Mouse (Mus musculus) left cerebral cortex, adult 9 months (tissue): ENCODE data around the gene Eml2.
A peak's percentile ranks its signal among the peaks of the same experiment; 100 is the strongest.

Source experiments
- DNase-seq, 2 experiments: peaks; one replicate each; pipeline ENCODE4 v3.0.0; 2022; ENCODE audit warnings: low spot score in 2 of 2

Gene Eml2

GRCm38 (mm10) chr7:19229404-19229803 is 53.2 kb downstream of the Eml2 start:
- DNase-seq: no peak

- no peak for DNase-seq
Observed at GRCm38 (mm10) chr7:19230041-19230580, 53.9 kb downstream of the Eml2 start.

GRCm38 (mm10) chr7:19230899-19231298 is 54.7 kb downstream of the Eml2 start:
- DNase-seq: no peak

- no peak for DNase-seq
Observed at GRCm38 (mm10) chr7:19231849-19232248, 55.6 kb downstream of the Eml2 start.

GRCm38 (mm10) chr7:19234652-19235051 is 58.4 kb downstream of the Eml2 start:
- no peak for DNase-seq

- no peak for DNase-seq
Observed at GRCm38 (mm10) chr7:19235092-19235671, 59.0 kb downstream of the Eml2 start.

GRCm38 (mm10) chr7:19236411-19236810 is 60.2 kb downstream of the Eml2 start:
- no peak for DNase-seq

- DNase-seq: no peak
Observed at GRCm38 (mm10) chr7:19238344-19238743, 62.1 kb downstream of the Eml2 start.

GRCm38 (mm10) chr7:19239423-19239822 is 63.2 kb downstream of the Eml2 start:
- peak; percentile 66 to 95 for DNase-seq

- no peak for DNase-seq
Observed at GRCm38 (mm10) chr7:19239986-19240385, 63.8 kb downstream of the Eml2 start.

GRCm38 (mm10) chr7:19240905-19241463 is 64.8 kb downstream of the Eml2 start:
- DNase-seq: no peak

GRCm38 (mm10) chr7:19242005-19242404 is 65.8 kb downstream of the Eml2 start:
- DNase-seq: no peak

GRCm38 (mm10) chr7:19243858-19244257 is 67.6 kb downstream of the Eml2 start:
- peak in 1 of 2 experiments; percentile 53 for DNase-seq

- no peak for DNase-seq
Observed at GRCm38 (mm10) chr7:19245083-19245482, 68.9 kb downstream of the Eml2 start.

GRCm38 (mm10) chr7:19246855-19247254 is 70.6 kb downstream of the Eml2 start:
- no peak for DNase-seq

- DNase-seq: no peak
Observed at GRCm38 (mm10) chr7:19247511-19247910, 71.3 kb downstream of the Eml2 start.

- no peak for DNase-seq
Observed at GRCm38 (mm10) chr7:19252078-19252477, 75.9 kb downstream of the Eml2 start.

- no peak for DNase-seq
Observed at GRCm38 (mm10) chr7:19253437-19253836, 77.2 kb downstream of the Eml2 start.

- no peak for DNase-seq
Observed at GRCm38 (mm10) chr7:19255395-19255794, 79.2 kb downstream of the Eml2 start.
